Mouse (Mus musculus) brain, embryonic 14.5 days (tissue): ENCODE results near the gene 5330417C22Rik.

ENCODE experiments used
- CTCF ChIP-seq: fragments of 200-500 bp; IDR thresholded peaks from 2 replicates; pipeline ENCODE4 v1.5.1; 2012; ENCODE audit warnings: inconsistent platforms, mild to moderate bottlenecking, moderate library complexity, borderline replicate concordance; ENCODE audit not compliant: insufficient read depth, insufficient read length; ENCODE audit errors: extremely low read depth
- POLR2A ChIP-seq: fragments of 200-500 bp; IDR thresholded peaks from 2 replicates; pipeline ENCODE4 v1.6.1; 2012; ENCODE audit warnings: mild to moderate bottlenecking, inconsistent platforms, borderline replicate concordance; ENCODE audit not compliant: poor library complexity, insufficient read depth, insufficient read length, severe bottlenecking; ENCODE audit errors: extremely low read depth

GRCm38 (mm10) chr3:108411754-108412121 lies 124.6 kb downstream of the 5330417C22Rik start:
- TF ChIP-seq POLR2A (no peak), CTCF (no peak)
